Mouse (Mus musculus): ENCODE data around the gene Tusc2.

The Tusc2 gene

DNA sequence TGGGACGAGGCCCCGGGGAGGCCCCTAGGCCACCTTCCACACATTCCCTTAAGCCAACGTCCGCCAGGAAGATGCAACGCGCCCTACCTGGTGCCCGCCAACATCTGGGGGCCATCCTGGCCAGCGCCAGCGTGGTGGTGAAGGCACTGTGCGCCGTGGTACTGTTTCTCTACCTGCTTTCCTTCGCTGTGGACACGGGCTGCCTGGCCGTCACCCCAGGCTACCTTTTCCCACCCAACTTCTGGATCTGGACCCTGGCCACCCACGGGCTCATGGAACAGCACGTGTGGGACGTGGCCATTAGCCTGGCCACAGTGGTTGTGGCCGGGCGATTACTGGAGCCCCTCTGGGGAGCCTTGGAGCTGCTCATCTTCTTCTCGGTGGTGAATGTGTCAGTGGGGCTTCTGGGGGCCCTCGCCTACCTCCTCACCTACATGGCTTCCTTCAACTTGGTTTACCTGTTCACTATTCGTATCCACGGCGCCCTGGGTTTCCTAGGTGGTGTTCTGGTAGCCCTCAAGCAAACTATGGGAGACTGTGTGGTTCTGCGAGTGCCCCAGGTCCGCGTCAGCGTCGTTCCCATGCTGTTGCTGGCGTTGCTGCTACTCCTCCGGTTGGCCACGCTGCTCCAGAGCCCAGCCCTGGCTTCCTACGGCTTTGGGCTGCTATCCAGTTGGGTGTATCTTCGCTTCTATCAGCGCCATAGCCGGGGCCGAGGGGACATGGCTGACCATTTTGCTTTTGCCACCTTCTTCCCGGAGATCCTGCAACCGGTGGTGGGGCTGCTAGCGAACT, 28.4 kb upstream of the Tusc2 start:
- no peak for TF ChIP-seq CTCF (conservative IDR thresholded peaks at IDR 0.05; ENCODE audit: low read length)
- TF ChIP-seq NANOG (IDR thresholded peaks at IDR 0.05; ENCODE audit: borderline replicate concordance, low read length) = no peak
- TF ChIP-seq POU5F1 (IDR thresholded peaks at IDR 0.05; ENCODE audit: borderline replicate concordance, low read length) = no peak
- peak overlapping the region; percentile 93 for H3K4me3 ChIP-seq (replicated peaks; ENCODE audit: low read length)

DNA sequence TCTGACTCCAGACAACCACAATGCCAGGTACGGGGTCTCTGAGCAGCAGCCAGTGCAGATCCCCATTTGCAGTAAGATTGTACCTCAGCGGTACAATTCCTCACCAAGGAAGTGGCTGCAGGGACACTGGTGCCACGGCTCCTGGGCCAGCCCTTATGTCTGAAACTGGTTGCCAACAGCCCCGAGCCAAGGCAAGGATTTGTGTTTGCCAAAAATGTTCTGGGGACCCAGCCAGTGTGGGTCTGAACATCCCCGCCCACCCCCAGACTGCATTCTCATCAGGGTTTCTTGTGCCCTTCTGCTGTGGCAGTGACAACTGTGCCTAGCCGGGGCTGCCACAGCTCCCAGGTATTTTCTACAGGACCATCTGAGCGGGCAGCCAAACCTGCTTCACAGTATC, 24.8 kb upstream of the Tusc2 start:
- H3K4me1 ChIP-seq (replicated peaks; ENCODE audit: low read depth, low read length) = peaks cover 74% of the 10 kb centered on the region
- H3K36me3 ChIP-seq (ENCODE audit: insufficient read depth, low read length) = peaks cover 57% of the 10 kb centered on the region
- H3K4me3 ChIP-seq (replicated peaks; ENCODE audit: low read length) = no peak overlapping the region
- TF ChIP-seq CTCF (conservative IDR thresholded peaks at IDR 0.05; ENCODE audit: low read length) (no peak), POU5F1 (IDR thresholded peaks at IDR 0.05; ENCODE audit: borderline replicate concordance, low read length) (no peak), NANOG (IDR thresholded peaks at IDR 0.05; ENCODE audit: borderline replicate concordance, low read length) (no peak)
- H3K9me3 ChIP-seq (ENCODE audit: low read length) = no peaks in the 10 kb centered on the region
- H3K27me3 ChIP-seq (ENCODE audit: insufficient read depth, low read length) = no peaks in the 10 kb centered on the region

More for the DNA sequence above, 28.4 kb upstream of the Tusc2 start:
- Histone ChIP-seq H3K27me3 (ENCODE audit: insufficient read depth, low read length) (no peaks in the 10 kb centered on the region), H3K9me3 (ENCODE audit: low read length) (no peaks in the 10 kb centered on the region), H3K36me3 (ENCODE audit: insufficient read depth, low read length) (peaks cover 47% of the 10 kb centered on the region), H3K4me1 (replicated peaks; ENCODE audit: low read depth, low read length) (peaks cover 49% of the 10 kb centered on the region)

DNA sequence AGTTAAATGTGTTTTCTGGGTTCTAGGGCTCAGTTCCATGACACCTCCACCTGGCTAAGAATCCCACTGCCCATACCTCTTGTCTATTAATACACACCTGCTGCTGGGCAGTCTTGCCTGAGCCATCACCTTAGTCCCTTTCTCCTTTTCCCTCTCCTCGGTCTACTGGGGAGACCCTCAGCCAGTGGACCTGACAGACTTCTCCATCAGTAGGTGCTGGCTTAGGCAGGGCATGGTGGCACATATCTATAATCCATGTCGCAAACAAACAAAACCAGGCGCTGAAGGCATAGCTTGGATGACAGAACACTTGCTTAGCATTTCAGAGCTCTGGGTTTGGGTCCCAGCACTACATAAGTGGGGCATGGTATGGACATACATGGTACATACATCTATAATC, 24.3 kb upstream of the Tusc2 start:
- Histone ChIP-seq H3K36me3 (ENCODE audit: insufficient read depth, low read length) (peaks cover 59% of the 10 kb centered on the region), H3K4me3 (replicated peaks; ENCODE audit: low read length) (no peak overlapping the region), H3K4me1 (replicated peaks; ENCODE audit: low read depth, low read length) (peaks cover 74% of the 10 kb centered on the region), H3K9me3 (ENCODE audit: low read length) (no peaks in the 10 kb centered on the region), H3K27me3 (ENCODE audit: insufficient read depth, low read length) (no peaks in the 10 kb centered on the region)
- TF ChIP-seq CTCF (conservative IDR thresholded peaks at IDR 0.05; ENCODE audit: low read length) (no peak), POU5F1 (IDR thresholded peaks at IDR 0.05; ENCODE audit: borderline replicate concordance, low read length) (no peak), NANOG (IDR thresholded peaks at IDR 0.05; ENCODE audit: borderline replicate concordance, low read length) (no peak)

DNA sequence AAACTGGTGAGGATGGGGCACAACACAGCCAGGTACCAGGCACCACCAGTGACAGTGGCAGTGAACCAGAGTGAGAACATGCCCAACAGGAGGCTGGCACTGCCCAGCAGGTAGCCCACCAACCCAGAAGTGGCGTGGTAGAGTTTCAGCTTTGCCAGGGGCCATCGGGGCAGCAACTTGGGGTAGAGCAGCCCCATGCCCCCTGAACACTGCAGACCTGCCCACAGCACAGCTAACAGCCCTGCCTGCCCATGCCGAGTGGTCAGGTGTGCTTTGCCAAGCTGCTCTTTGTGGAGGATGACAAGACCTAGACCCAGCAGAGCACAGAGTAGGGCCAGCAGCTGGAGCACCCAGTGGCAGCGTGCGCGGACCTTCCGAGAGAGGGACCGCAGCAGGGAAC, 23.1 kb upstream of the Tusc2 start:
- no peaks in the 10 kb centered on the region for H3K9me3 ChIP-seq (ENCODE audit: low read length)

DNA sequence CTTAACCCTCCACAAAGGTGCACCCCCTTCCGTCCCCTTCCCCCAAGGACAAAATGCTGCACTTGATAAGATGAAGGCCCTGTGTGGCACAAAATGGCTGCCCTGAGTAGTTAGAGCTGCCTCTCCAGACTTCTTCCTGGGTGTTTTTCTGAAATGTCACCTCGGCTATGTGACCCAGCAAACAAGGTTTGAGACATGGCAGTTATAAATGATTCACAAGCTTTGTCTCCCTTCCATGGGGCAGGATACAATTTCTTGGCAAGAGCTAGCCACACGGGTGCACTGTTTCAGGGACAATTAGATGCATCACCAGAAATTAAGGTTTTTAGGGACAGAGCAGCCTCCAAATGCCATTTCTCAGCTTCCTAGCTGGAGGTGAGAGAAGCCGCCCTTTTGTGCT, 22.6 kb upstream of the Tusc2 start:
- Histone ChIP-seq H3K36me3 (ENCODE audit: insufficient read depth, low read length) (peaks cover 70% of the 10 kb centered on the region), H3K27me3 (ENCODE audit: insufficient read depth, low read length) (no peaks in the 10 kb centered on the region), H3K9me3 (ENCODE audit: low read length) (no peaks in the 10 kb centered on the region), H3K4me3 (replicated peaks; ENCODE audit: low read length) (no peak overlapping the region), H3K4me1 (replicated peaks; ENCODE audit: low read depth, low read length) (peaks cover 78% of the 10 kb centered on the region)
- TF ChIP-seq POU5F1 (IDR thresholded peaks at IDR 0.05; ENCODE audit: borderline replicate concordance, low read length) (no peak), NANOG (IDR thresholded peaks at IDR 0.05; ENCODE audit: borderline replicate concordance, low read length) (no peak)

More for the DNA sequence above, 23.1 kb upstream of the Tusc2 start:
- TF ChIP-seq CTCF (conservative IDR thresholded peaks at IDR 0.05; ENCODE audit: low read length) = no peak
- TF ChIP-seq NANOG (IDR thresholded peaks at IDR 0.05; ENCODE audit: borderline replicate concordance, low read length) = no peak
- no peak for TF ChIP-seq POU5F1 (IDR thresholded peaks at IDR 0.05; ENCODE audit: borderline replicate concordance, low read length)
- Histone ChIP-seq H3K4me1 (replicated peaks; ENCODE audit: low read depth, low read length) (peaks cover 78% of the 10 kb centered on the region), H3K36me3 (ENCODE audit: insufficient read depth, low read length) (peaks cover 70% of the 10 kb centered on the region), H3K27me3 (ENCODE audit: insufficient read depth, low read length) (no peaks in the 10 kb centered on the region), H3K4me3 (replicated peaks; ENCODE audit: low read length) (no peak overlapping the region)

DNA sequence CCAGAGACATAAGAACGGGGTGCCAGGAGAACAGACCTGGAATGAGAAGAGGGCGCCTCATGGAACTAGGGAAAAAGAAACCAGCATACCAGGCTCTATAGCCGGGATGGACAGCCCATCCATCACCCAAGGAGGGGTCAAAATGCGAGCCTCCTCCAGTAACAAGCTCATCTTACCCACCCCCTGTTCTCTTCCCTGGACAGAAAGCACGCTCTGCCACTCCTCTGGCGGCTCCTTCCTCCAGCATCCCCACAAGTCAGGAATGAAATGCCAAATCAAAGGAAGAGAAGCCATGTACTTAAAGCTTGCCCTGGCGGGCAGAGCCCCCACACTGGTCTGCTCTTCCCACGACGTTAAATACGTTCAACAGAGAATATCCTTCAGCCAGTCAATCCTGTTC, 22.1 kb upstream of the Tusc2 start:
- Histone ChIP-seq H3K27me3 (ENCODE audit: insufficient read depth, low read length) (no peaks in the 10 kb centered on the region), H3K36me3 (ENCODE audit: insufficient read depth, low read length) (peaks cover 65% of the 10 kb centered on the region), H3K4me3 (replicated peaks; ENCODE audit: low read length) (peak overlapping the region; percentile 88), H3K4me1 (replicated peaks; ENCODE audit: low read depth, low read length) (peaks cover 72% of the 10 kb centered on the region), H3K9me3 (ENCODE audit: low read length) (no peaks in the 10 kb centered on the region)
- TF ChIP-seq POU5F1 (IDR thresholded peaks at IDR 0.05; ENCODE audit: borderline replicate concordance, low read length) = no peak

DNA sequence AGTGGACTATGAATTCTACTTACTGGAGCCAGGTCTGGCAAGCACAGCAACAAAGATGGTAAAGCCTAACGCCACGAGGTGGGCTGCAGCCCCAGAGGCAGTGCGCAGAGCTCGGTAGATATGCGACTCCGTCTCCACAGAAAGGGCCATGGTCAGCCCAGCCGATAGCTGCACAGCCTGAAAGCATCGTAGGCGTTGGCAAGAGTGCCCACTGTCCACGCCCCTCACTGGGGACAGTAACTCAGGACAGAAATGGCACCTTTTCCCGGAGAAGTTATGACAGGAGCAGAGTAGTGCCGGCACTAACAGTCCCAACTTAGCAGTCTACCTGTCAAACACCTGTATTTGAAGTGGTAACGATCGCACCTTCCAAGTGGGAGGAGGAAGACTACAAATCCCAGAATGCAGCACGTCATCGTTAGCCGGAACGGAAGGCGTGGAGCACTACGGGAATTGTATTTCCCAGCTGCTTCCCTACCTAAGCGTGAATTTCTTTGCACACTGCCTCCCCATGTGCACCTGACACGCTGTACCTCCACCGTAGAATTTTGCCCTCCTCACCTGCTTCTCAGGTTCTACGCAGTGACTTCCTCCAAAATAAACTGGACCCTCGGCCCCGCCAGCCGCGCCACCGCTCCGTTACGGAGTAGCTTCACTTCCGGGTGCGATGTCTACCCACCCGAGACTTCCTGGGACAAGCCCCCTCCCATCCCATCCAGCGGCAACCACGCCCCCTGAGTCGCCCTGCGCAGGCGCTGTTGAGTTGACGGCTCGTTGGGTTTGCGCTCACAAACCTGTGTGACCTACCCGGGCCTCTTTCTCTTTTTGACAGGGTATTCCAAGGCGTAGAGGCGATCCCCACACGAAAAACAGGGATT, 21.3 kb upstream of the Tusc2 start, which contains the start of the genes Cyb561d2 and Nprl2:
Gene Cyb561d2, minus strand, starts transcription at position 720 of the 878 bp plus-strand sequence.
Gene Nprl2, plus strand, starts transcription at position 753 of the 878 bp plus-strand sequence.
- Histone ChIP-seq H3K27me3 (ENCODE audit: insufficient read depth, low read length) (no peaks in the 10 kb centered on the region), H3K36me3 (ENCODE audit: insufficient read depth, low read length) (peaks cover 58% of the 10 kb centered on the region), H3K9me3 (ENCODE audit: low read length) (no peaks in the 10 kb centered on the region), H3K4me3 (replicated peaks; ENCODE audit: low read length) (peak within 1 kb of the TSS; percentile 88), H3K4me1 (replicated peaks; ENCODE audit: low read depth, low read length) (peaks cover 71% of the 10 kb centered on the region)
- no peak for TF ChIP-seq CTCF (conservative IDR thresholded peaks at IDR 0.05; ENCODE audit: low read length)
- no peak for TF ChIP-seq POU5F1 (IDR thresholded peaks at IDR 0.05; ENCODE audit: borderline replicate concordance, low read length)
- no peak for TF ChIP-seq NANOG (IDR thresholded peaks at IDR 0.05; ENCODE audit: borderline replicate concordance, low read length)

DNA sequence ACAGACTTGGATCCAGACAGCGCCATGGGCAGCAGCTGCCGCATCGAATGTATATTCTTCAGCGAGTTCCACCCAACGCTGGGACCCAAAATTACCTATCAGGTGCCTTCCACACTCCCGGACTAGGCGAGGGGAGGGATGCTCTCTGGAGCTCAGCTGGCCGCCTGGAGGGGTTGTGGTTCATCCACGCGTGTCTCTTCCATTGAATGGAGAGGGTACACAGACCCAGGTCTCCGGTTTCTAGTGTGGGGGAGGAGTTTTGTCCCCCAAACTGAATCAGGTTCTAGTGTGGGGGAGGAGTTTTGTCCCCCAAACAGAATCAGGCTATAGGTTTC, 20.7 kb upstream of the Tusc2 start:
- H3K4me1 ChIP-seq (replicated peaks; ENCODE audit: low read depth, low read length) = peaks cover 72% of the 10 kb centered on the region
- peaks cover under 1% of the 10 kb centered on the region; the same call in 1 of the 2 replicates for H3K27me3 ChIP-seq (ENCODE audit: insufficient read depth, low read length)
- H3K9me3 ChIP-seq (ENCODE audit: low read length) = no peaks in the 10 kb centered on the region
- H3K36me3 ChIP-seq (ENCODE audit: insufficient read depth, low read length) = peaks cover 52% of the 10 kb centered on the region
- no peak for TF ChIP-seq POU5F1 (IDR thresholded peaks at IDR 0.05; ENCODE audit: borderline replicate concordance, low read length)
- no peak for TF ChIP-seq CTCF (conservative IDR thresholded peaks at IDR 0.05; ENCODE audit: low read length)
- TF ChIP-seq NANOG (IDR thresholded peaks at IDR 0.05; ENCODE audit: borderline replicate concordance, low read length) = no peak
- H3K4me3 ChIP-seq (replicated peaks; ENCODE audit: low read length) = peak overlapping the region; percentile 88

Data from E14TG2a.4 (cell line).